19 mouse cellular contexts compared by ENCODE assay signal in the genomic region with DNA sequence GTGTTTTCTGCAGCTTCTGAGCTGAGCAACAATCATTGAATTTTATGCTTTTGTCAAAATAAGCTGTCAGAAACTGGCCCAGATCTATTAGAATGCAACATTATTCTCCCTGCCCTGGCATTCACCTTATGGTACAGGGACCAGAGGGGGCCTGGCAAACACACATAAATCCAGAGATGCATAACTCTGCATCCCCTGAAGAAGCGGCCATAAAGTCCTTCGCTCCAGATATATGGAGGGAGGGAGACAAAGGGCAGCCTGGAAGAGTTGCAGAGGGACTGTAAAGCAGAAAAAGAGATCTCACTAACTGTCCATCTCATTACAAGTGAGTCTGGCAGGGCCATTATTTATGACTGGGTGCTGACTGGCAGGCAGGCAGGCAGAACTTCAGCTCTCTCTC.
"Had no signal": no experiment of that assay in that cellular context is flagged by ENCODE, and none has a peak within 500 bp of the region (broad histone marks: within the 10 kb centered on the region; RNA-seq: fewer than 3 reads in every experiment).

No protein-coding gene starts in this region.

- H3K9me3 ChIP-seq: liver, embryonic 13.5 days; midbrain, embryonic 10.5 days; midbrain, embryonic 13.5 days; stomach, embryonic 15.5 days had no signal

- H3K4me2 ChIP-seq: liver, embryonic 13.5 days; lung, embryonic 14.5 days; midbrain, embryonic 13.5 days; stomach, embryonic 15.5 days had no signal

- DNase-seq: kidney, adult 2 months; kidney, postnatal 25 days; liver, embryonic 13.5 days; right cerebral cortex, postnatal 25 days; spleen, adult 18-20 months; thymus, adult 2 months; thymus, postnatal 14 days; thymus, postnatal 4 days had no signal

- H3K4me3 ChIP-seq: layer of hippocampus, adult 2 months; liver, embryonic 13.5 days; midbrain, embryonic 10.5 days; midbrain, embryonic 13.5 days; myocyte; stomach, embryonic 15.5 days had no signal

- ATAC-seq: intestine, postnatal 0 days; lung, postnatal 0 days; midbrain, embryonic 13.5 days; midbrain, embryonic 16.5 days had no signal

- H3K9ac ChIP-seq: liver, embryonic 13.5 days; lung, embryonic 14.5 days; midbrain, embryonic 13.5 days; stomach, embryonic 15.5 days had no signal

- H3K27me3 ChIP-seq: midbrain, embryonic 13.5 days; stomach, embryonic 15.5 days had no signal

- H3K27ac ChIP-seq: kidney, postnatal 0 days; layer of hippocampus, adult 2 months; liver, embryonic 13.5 days; macrophage; midbrain, embryonic 10.5 days; midbrain, embryonic 13.5 days; stomach, embryonic 15.5 days had no signal

- H3K36me3 ChIP-seq: liver, embryonic 13.5 days; midbrain, embryonic 10.5 days; midbrain, embryonic 13.5 days; stomach, embryonic 15.5 days had no signal

- H3K4me1 ChIP-seq: liver, embryonic 13.5 days; midbrain, embryonic 10.5 days; midbrain, embryonic 13.5 days; stomach, embryonic 15.5 days had no signal
